Mouse (Mus musculus) embryo, embryonic 10 days (tissue): ENCODE measurements around the gene Efs.

Experiments used
- DNase-seq: peaks from one replicate; pipeline ENCODE4 v3.0.0-alpha.2; 2015; ENCODE audit warnings: low spot score

Efs gene

DNA sequence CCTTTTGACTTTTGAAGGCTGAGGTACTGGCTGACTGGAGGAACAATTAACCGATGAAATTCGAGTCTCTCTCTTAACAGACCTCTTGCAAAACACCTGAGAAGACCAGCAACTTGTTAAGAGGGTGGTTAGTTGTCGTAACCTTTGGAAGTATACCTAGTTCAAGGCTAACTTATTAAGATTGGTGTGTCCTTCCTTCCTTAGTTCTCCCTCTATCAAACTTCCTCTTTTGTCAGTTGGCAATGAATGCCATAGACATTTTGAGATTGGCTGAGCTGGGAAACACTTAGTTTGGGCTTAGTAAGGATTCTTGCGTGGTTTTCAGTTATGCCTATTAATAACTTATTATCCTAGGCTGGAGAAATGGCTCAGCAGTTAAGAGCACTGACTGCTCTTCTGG is 57.9 kb downstream of the Efs start:
- DNase-seq, result no peak

- DNase-seq, result peak; percentile 24
Measured at GRCm38 (mm10) chr14:54866936-54867335, 59.0 kb downstream of the Efs start.
